Mouse (Mus musculus): ENCODE data around the gene Akap2. TPM values are rescaled to one million over a fixed set of nuclear protein-coding genes. Genes with fewer than 3 reads are reported as not detected.

The Akap2 gene
- total and polyA plus RNA-seq, 3 experiments: 1.7 to 7.2 TPM; not detected in 1

DNA sequence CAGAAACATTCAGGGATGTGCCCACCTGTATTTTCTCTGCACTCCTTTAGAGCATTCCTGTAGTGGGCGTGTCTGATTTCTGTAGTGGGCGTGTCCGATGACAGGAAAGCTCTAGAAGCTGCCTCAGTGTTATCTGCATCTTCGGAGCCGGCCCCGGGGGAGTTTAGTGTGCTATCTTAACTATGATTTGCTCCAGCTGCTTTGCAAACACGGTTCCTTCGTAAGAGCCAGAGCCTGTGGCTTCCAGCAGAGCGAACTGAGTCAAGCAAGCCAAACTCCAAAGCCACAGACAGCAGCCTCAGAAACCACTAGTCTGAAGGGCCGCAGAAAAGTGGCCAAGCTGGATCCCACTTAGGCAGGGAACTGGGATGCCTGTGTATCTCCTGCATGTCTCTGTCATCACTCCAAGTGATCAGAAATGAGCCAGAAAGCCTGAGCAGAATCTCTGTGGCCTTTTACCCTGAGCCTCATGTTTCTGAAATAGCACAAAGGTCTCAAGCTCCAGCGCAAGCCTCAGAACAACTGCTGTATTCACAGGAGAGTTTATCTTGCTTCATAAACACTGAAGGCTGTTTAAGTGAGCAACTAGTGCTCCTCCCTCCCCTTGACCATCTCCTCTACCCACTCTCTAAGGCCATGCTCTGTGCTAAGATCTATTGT lies 55.5 kb downstream of the Akap2 start:
- Histone ChIP-seq H3K27me3 (ENCODE audit: control insufficient read depth in 1 of 2, insufficient read depth in 2 of 2, low read length in 2 of 2) (no peaks in the 10 kb centered on the region), H3K27ac (ENCODE audit: control insufficient read depth, low read depth, low read length) (no peak overlapping the region; the same call in 1 of the 2 replicates), H3K4me1 (ENCODE audit: control insufficient read depth in 1 of 2, insufficient read depth in 2 of 2, low read length in 2 of 2) (peaks cover 0 to 12% of the 10 kb centered on the region in 2 experiments; a peak in 3 of 4 replicates), H3K9ac (ENCODE audit: control insufficient read depth, low read depth, low read length, poor library complexity, severe bottlenecking) (no peak overlapping the region), H3K79me2 (ENCODE audit: control insufficient read depth, insufficient read depth, low read length, poor library complexity) (no peaks in the 10 kb centered on the region), H3K36me3 (ENCODE audit: control insufficient read depth in 1 of 2, insufficient read depth in 2 of 2, low read length in 2 of 2) (peaks cover 0 to 16% of the 10 kb centered on the region in 2 experiments; a peak in 2 of 4 replicates), H3K9me3 (replicated peaks; ENCODE audit: insufficient read depth, low read length) (no peaks in the 10 kb centered on the region), H3K4me3 (ENCODE audit: control insufficient read depth in 1 of 2, insufficient read depth in 1 of 2, low read depth in 2 of 2, low read length in 2 of 2) (no peak overlapping the region)
- DNase-seq (ENCODE audit: low read depth, low spot score): peak; percentile 74
- TF ChIP-seq USF2 (IDR thresholded peaks at IDR 0.05; ENCODE audit: borderline replicate concordance in 1 of 2, insufficient read depth in 1 of 2, low read depth in 1 of 2, low read length in 2 of 2): no peak
- TF ChIP-seq MAX (IDR thresholded peaks at IDR 0.05; ENCODE audit: low read length): no peak
- TF ChIP-seq BHLHE40 (IDR thresholded peaks at IDR 0.05; ENCODE audit: borderline replicate concordance, low read depth, low read length): peak; percentile 32; the same call in 1 of the 2 replicates
- peak; percentile 60 for TF ChIP-seq ETS1 (IDR thresholded peaks at IDR 0.05; ENCODE audit: low read depth, low read length)
- TF ChIP-seq ZNF384 (IDR thresholded peaks at IDR 0.05; ENCODE audit: low read depth, low read length): no peak
- TF ChIP-seq ZMIZ1 (IDR thresholded peaks at IDR 0.05; ENCODE audit: low read depth, low read length): no peak
- TF ChIP-seq GATA1 (IDR thresholded peaks at IDR 0.05; ENCODE audit: low read depth, low read length): peak; percentile 70; the same call in 1 of the 2 replicates
- TF ChIP-seq TCF12 (IDR thresholded peaks at IDR 0.05; ENCODE audit: low read depth, low read length): peak; percentile 40; the same call in 1 of the 2 replicates
- TF ChIP-seq SMC3 (IDR thresholded peaks at IDR 0.05; ENCODE audit: low read depth, low read length): no peak
- no peak for TF ChIP-seq MEF2A (IDR thresholded peaks at IDR 0.05; ENCODE audit: extremely low read depth, insufficient replicate concordance, low read depth, low read length, poor library complexity, severe bottlenecking)
- TF ChIP-seq EP300 (IDR thresholded peaks at IDR 0.05; ENCODE audit: low read depth in 1 of 2, low read length in 2 of 2): no peak; a peak in 1 of 4 replicates

DNA sequence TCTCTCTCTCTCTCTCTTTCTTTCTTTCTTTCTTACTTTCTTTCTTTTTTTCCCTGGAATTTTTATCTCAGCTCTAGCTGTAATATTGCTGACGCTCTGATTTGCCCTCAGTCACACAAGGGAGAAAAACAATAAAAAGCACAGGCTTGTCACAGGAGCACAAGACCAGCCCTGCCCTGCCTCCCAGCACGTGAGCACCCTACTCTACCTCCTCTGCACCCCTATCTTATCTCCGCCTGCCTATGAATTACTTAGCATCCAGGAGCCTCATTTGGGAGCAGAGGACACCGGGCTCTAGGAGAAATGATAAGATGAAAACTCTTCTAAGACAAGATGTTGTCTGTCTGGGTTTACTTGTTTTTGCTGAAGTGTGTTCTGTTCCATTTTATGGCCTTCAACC lies 57.1 kb downstream of the Akap2 start:
- DNase-seq (ENCODE audit: low read depth, low spot score): peak; percentile 28
- no peaks in the 10 kb centered on the region for H3K9me3 ChIP-seq (replicated peaks; ENCODE audit: insufficient read depth, low read length)
- no peak overlapping the region for H3K27ac ChIP-seq (ENCODE audit: control insufficient read depth, low read depth, low read length)
- 0 out of 4 replicates have a peak, but pooled peaks cover 0 to 2% of the 10 kb centered on the region in 2 experiments for H3K27me3 ChIP-seq (ENCODE audit: control insufficient read depth in 1 of 2, insufficient read depth in 2 of 2, low read length in 2 of 2)
- H3K4me3 ChIP-seq (ENCODE audit: control insufficient read depth in 1 of 2, insufficient read depth in 1 of 2, low read depth in 2 of 2, low read length in 2 of 2): no peak overlapping the region
- H3K9ac ChIP-seq (ENCODE audit: control insufficient read depth, low read depth, low read length, poor library complexity, severe bottlenecking): no peak overlapping the region
- no peaks in the 10 kb centered on the region for H3K79me2 ChIP-seq (ENCODE audit: control insufficient read depth, insufficient read depth, low read length, poor library complexity)
- H3K4me1 ChIP-seq (ENCODE audit: control insufficient read depth in 1 of 2, insufficient read depth in 2 of 2, low read length in 2 of 2): peaks cover 0 to 12% of the 10 kb centered on the region in 2 experiments; a peak in 3 of 4 replicates
- H3K36me3 ChIP-seq (ENCODE audit: control insufficient read depth in 1 of 2, insufficient read depth in 2 of 2, low read length in 2 of 2): peaks cover 0 to 16% of the 10 kb centered on the region in 2 experiments; a peak in 2 of 4 replicates
- TF ChIP-seq TCF12 (IDR thresholded peaks at IDR 0.05; ENCODE audit: low read depth, low read length): 0 out of 2 replicates have a peak, but pooled peaks have one; percentile 16
- 0 out of 2 replicates have a peak, but pooled peaks have one; percentile 16 for TF ChIP-seq MXI1 (IDR thresholded peaks at IDR 0.05; ENCODE audit: low read depth, low read length)
- TF ChIP-seq USF1 (IDR thresholded peaks at IDR 0.05; ENCODE audit: low read depth, low read length): peak; percentile 70
- peak; percentile 42; the same call in 1 of the 2 replicates for TF ChIP-seq GATA1 (IDR thresholded peaks at IDR 0.05; ENCODE audit: low read depth, low read length)
- no peak for TF ChIP-seq RAD21 (IDR thresholded peaks at IDR 0.05; ENCODE audit: low read depth, low read length)
- TF ChIP-seq ETS1 (IDR thresholded peaks at IDR 0.05; ENCODE audit: low read depth, low read length): 0 out of 2 replicates have a peak, but pooled peaks have one; percentile 31
- TF ChIP-seq BHLHE40 (IDR thresholded peaks at IDR 0.05; ENCODE audit: borderline replicate concordance, low read depth, low read length): peak; percentile 96
- no peak for TF ChIP-seq CTCF (IDR thresholded peaks at IDR 0.05 in 2 of 3, conservative IDR thresholded peaks at IDR 0.05 in 1 of 3; ENCODE audit: control insufficient read depth in 1 of 3, insufficient read depth in 1 of 3, low read depth in 2 of 3, low read length in 3 of 3, poor library complexity in 1 of 3, severe bottlenecking in 1 of 3)
- no peak for TF ChIP-seq CHD2 (IDR thresholded peaks at IDR 0.05; ENCODE audit: low read length)
- 0 out of 4 replicates have a peak, but pooled peaks of 1 of the 2 experiments have one; percentile 5 for TF ChIP-seq USF2 (IDR thresholded peaks at IDR 0.05; ENCODE audit: borderline replicate concordance in 1 of 2, insufficient read depth in 1 of 2, low read depth in 1 of 2, low read length in 2 of 2)
- peak; percentile 24 to 32; a peak in 2 of 4 replicates for TF ChIP-seq EP300 (IDR thresholded peaks at IDR 0.05; ENCODE audit: low read depth in 1 of 2, low read length in 2 of 2)
